Mouse (Mus musculus): Measurements from ENCODE around the gene Atxn7l1. TPM values are rescaled to one million over a fixed set of nuclear protein-coding genes. Genes with fewer than 3 reads are reported as not detected.

Gene Atxn7l1
- polyA plus RNA-seq, 1 experiment = 37.1 TPM

GRCm38 (mm10) chr12:33317792-33318530, 170.5 kb downstream of the Atxn7l1 start:
- H3K36me3 ChIP-seq (ENCODE audit: control insufficient read depth, insufficient read depth, low read length) = no peaks in the 10 kb centered on the region
- 74% methylated on average over 9 of the region's 9 CpGs for WGBS
- peaks cover 12% of the 10 kb centered on the region; the same call in 1 of the 2 replicates for H3K4me1 ChIP-seq (ENCODE audit: control insufficient read depth, insufficient read depth, insufficient read length)
- no peak for DNase-seq (ENCODE audit: low read depth in 1 of 2, low spot score in 2 of 2)
- TF ChIP-seq CTCF (IDR thresholded peaks at IDR 0.05; ENCODE audit: extremely low read depth, insufficient read depth, insufficient read length, insufficient replicate concordance) (no peak), POLR2A (IDR thresholded peaks at IDR 0.05; ENCODE audit: low read depth, low read length) (no peak)
- no peak overlapping the region for H3K4me3 ChIP-seq (ENCODE audit: extremely low read depth, insufficient read depth, insufficient read length)
- H3K27me3 ChIP-seq (ENCODE audit: control insufficient read depth, insufficient read depth, low read length) = no peaks in the 10 kb centered on the region
- no peak overlapping the region; the same call in 1 of the 2 replicates for H3K27ac ChIP-seq (ENCODE audit: insufficient read depth, low read length)

DNA sequence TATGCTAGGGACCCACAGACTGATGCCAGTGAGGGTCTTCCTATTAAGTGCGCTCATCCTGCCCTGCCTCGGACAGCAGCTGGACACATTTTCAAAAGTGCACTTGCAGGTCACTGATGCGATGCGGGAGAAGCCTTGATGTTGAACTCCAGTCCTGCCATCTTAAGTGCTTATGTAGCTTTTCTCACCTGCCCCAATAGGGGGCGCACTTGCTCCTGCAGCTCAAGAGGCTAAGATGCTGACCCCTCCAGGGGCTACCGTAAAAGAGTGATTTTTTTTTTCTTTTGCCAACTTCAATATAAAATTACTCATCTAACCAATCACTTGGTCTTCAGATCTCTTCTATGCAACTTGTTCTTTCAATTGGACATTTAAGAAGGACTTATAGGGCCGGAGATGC, 175.1 kb downstream of the Atxn7l1 start:
- TF ChIP-seq CTCF (IDR thresholded peaks at IDR 0.05; ENCODE audit: extremely low read depth, insufficient read depth, insufficient read length, insufficient replicate concordance) (peak; percentile 16; the same call in 1 of the 2 replicates), POLR2A (IDR thresholded peaks at IDR 0.05; ENCODE audit: low read depth, low read length) (no peak)
- peaks cover 18% of the 10 kb centered on the region for H3K36me3 ChIP-seq (ENCODE audit: control insufficient read depth, insufficient read depth, low read length)
- 87% methylated on average over 7 of the region's 7 CpGs for WGBS
- DNase-seq (ENCODE audit: low read depth in 1 of 2, low spot score in 2 of 2) = peak in 1 of 2 experiments; percentile 13
- H3K27ac ChIP-seq (ENCODE audit: insufficient read depth, low read length) = no peak overlapping the region
- H3K4me3 ChIP-seq (ENCODE audit: extremely low read depth, insufficient read depth, insufficient read length) = no peak overlapping the region
- H3K4me1 ChIP-seq (ENCODE audit: control insufficient read depth, insufficient read depth, insufficient read length) = peaks cover 4% of the 10 kb centered on the region; the same call in 1 of the 2 replicates
- no peaks in the 10 kb centered on the region for H3K27me3 ChIP-seq (ENCODE audit: control insufficient read depth, insufficient read depth, low read length)

- TF ChIP-seq POLR2A (IDR thresholded peaks at IDR 0.05; ENCODE audit: low read depth, low read length) (no peak), CTCF (IDR thresholded peaks at IDR 0.05; ENCODE audit: extremely low read depth, insufficient read depth, insufficient read length, insufficient replicate concordance) (no peak)
- Histone ChIP-seq H3K27ac (ENCODE audit: insufficient read depth, low read length) (no peak overlapping the region), H3K4me3 (ENCODE audit: extremely low read depth, insufficient read depth, insufficient read length) (no peak overlapping the region), H3K27me3 (ENCODE audit: control insufficient read depth, insufficient read depth, low read length) (no peaks in the 10 kb centered on the region), H3K4me1 (ENCODE audit: control insufficient read depth, insufficient read depth, insufficient read length) (no peaks in the 10 kb centered on the region), H3K36me3 (ENCODE audit: control insufficient read depth, insufficient read depth, low read length) (peaks cover 22% of the 10 kb centered on the region)
- 96% methylated on average over 1 of the region's 1 CpGs for WGBS
- DNase-seq (ENCODE audit: low read depth in 1 of 2, low spot score in 2 of 2) = no peak
Measured at GRCm38 (mm10) chr12:33323821-33324220, 176.3 kb downstream of the Atxn7l1 start.

DNA sequence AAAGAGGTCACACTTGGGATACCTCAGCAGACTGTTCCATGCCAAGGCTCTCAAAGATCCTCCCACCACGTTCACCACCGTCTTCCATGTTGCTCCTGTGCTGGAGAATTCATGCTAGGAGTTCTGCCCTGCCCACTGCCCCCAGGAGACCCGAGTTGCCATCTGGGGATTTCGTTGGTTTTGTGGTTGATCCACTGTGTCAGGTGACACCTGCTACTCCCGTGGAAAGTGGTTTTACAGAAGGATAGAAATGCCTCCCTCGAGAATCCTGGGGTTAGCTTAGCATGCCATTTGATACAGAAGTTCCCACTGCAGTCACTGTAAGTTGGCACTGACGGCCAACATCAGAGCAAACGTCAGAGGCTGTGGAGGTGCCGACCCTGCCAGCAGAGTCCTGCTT, 177.9 kb downstream of the Atxn7l1 start:
- WGBS = 23% methylated on average over 9 of the region's 9 CpGs
- H3K36me3 ChIP-seq (ENCODE audit: control insufficient read depth, insufficient read depth, low read length) = peaks cover 26% of the 10 kb centered on the region

GRCm38 (mm10) chr12:33332046-33332445, 184.6 kb downstream of the Atxn7l1 start:
- 58% methylated on average over 4 of the region's 4 CpGs for WGBS
- Histone ChIP-seq H3K27ac (ENCODE audit: insufficient read depth, low read length) (no peak overlapping the region), H3K4me3 (ENCODE audit: extremely low read depth, insufficient read depth, insufficient read length) (no peak overlapping the region), H3K4me1 (ENCODE audit: control insufficient read depth, insufficient read depth, insufficient read length) (no peaks in the 10 kb centered on the region), H3K27me3 (ENCODE audit: control insufficient read depth, insufficient read depth, low read length) (no peaks in the 10 kb centered on the region), H3K36me3 (ENCODE audit: control insufficient read depth, insufficient read depth, low read length) (peaks cover 18% of the 10 kb centered on the region)
- DNase-seq (ENCODE audit: low read depth in 1 of 2, low spot score in 2 of 2) = no peak
- no peak for TF ChIP-seq POLR2A (IDR thresholded peaks at IDR 0.05; ENCODE audit: low read depth, low read length)
- no peak for TF ChIP-seq CTCF (IDR thresholded peaks at IDR 0.05; ENCODE audit: extremely low read depth, insufficient read depth, insufficient read length, insufficient replicate concordance)

More for the DNA sequence above, 177.9 kb downstream of the Atxn7l1 start:
- Histone ChIP-seq H3K27ac (ENCODE audit: insufficient read depth, low read length) (no peak overlapping the region), H3K27me3 (ENCODE audit: control insufficient read depth, insufficient read depth, low read length) (no peaks in the 10 kb centered on the region), H3K4me1 (ENCODE audit: control insufficient read depth, insufficient read depth, insufficient read length) (no peaks in the 10 kb centered on the region), H3K4me3 (ENCODE audit: extremely low read depth, insufficient read depth, insufficient read length) (no peak overlapping the region)
- TF ChIP-seq CTCF (IDR thresholded peaks at IDR 0.05; ENCODE audit: extremely low read depth, insufficient read depth, insufficient read length, insufficient replicate concordance) (no peak), POLR2A (IDR thresholded peaks at IDR 0.05; ENCODE audit: low read depth, low read length) (no peak)
- DNase-seq (ENCODE audit: low read depth in 1 of 2, low spot score in 2 of 2) = no peak

DNA sequence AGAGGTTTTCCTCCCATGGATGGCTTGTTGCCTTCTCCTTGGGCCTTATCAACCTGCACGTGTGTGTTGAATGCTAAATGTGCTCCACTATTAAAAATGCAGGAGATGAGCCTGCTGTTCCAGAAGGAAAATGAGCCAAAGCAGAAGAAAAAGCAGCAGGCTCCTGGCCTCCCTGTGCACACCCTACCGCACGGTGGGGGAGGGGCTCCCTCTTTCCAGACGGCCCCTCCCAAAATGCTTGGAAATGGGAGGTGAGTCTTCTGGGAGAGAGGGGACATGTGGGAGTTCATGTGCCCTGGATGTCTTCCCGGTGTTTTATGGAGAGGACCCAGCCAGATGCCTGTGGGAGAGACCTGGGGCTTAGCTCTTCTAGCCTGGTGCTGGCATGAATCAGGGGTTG, 185.3 kb downstream of the Atxn7l1 start:
- Histone ChIP-seq H3K36me3 (ENCODE audit: control insufficient read depth, insufficient read depth, low read length) (peaks cover 17% of the 10 kb centered on the region), H3K4me1 (ENCODE audit: control insufficient read depth, insufficient read depth, insufficient read length) (no peaks in the 10 kb centered on the region), H3K4me3 (ENCODE audit: extremely low read depth, insufficient read depth, insufficient read length) (no peak overlapping the region), H3K27ac (ENCODE audit: insufficient read depth, low read length) (no peak overlapping the region), H3K27me3 (ENCODE audit: control insufficient read depth, insufficient read depth, low read length) (no peaks in the 10 kb centered on the region)
- 88% methylated on average over 5 of the region's 5 CpGs for WGBS
- DNase-seq (ENCODE audit: low read depth in 1 of 2, low spot score in 2 of 2) = no peak
- TF ChIP-seq CTCF (IDR thresholded peaks at IDR 0.05; ENCODE audit: extremely low read depth, insufficient read depth, insufficient read length, insufficient replicate concordance) = no peak
- no peak for TF ChIP-seq POLR2A (IDR thresholded peaks at IDR 0.05; ENCODE audit: low read depth, low read length)

DNA sequence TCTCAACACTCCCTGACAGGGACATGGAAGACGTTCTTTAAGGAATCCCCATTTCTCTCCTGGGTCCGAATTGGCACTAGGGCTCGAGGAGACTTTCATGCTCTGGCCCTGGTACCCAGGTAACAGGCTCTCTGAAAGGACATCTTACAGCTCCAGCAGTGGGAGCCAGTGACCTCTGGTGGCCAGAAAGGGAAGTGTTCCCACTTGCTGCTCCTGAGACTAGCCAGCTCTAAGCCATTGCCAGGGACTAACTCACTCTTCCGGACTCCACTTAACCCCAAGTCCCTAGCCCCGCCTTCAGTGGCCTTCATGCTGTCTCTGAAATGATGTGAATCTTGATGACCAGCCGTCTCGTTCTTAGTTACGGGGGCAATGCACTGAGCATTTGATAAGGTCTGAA, 186.4 kb downstream of the Atxn7l1 start:
- peaks cover 21% of the 10 kb centered on the region for H3K36me3 ChIP-seq (ENCODE audit: control insufficient read depth, insufficient read depth, low read length)
- H3K4me1 ChIP-seq (ENCODE audit: control insufficient read depth, insufficient read depth, insufficient read length) = no peaks in the 10 kb centered on the region
- 46% methylated on average over 8 of the region's 8 CpGs for WGBS
- DNase-seq (ENCODE audit: low read depth in 1 of 2, low spot score in 2 of 2) = peak; percentile 45 to 81
- H3K27ac ChIP-seq (ENCODE audit: insufficient read depth, low read length) = no peak overlapping the region
- no peaks in the 10 kb centered on the region for H3K27me3 ChIP-seq (ENCODE audit: control insufficient read depth, insufficient read depth, low read length)
- H3K4me3 ChIP-seq (ENCODE audit: extremely low read depth, insufficient read depth, insufficient read length) = no peak overlapping the region
- TF ChIP-seq CTCF (IDR thresholded peaks at IDR 0.05; ENCODE audit: extremely low read depth, insufficient read depth, insufficient read length, insufficient replicate concordance) (peak; percentile 96; the same call in 1 of the 2 replicates), POLR2A (IDR thresholded peaks at IDR 0.05; ENCODE audit: low read depth, low read length) (no peak)

All from spleen, adult 2 months (tissue).